Mouse (Mus musculus) ovary, adult 18-20 months (tissue): ENCODE results near the gene Flad1.
"Not testable (repeated sequence)": the region's sequence is repeated elsewhere in the genome, so short reads cannot be mapped to it uniquely, and the experiment has no call there.

Source experiments
- DNase-seq: peaks from one replicate; pipeline ENCODE4 v3.0.0; 2022; ENCODE audit warnings: low spot score, mixed read lengths

The Flad1 gene

GRCm38 (mm10) chr3:89411490-89412393 is at the start of gene Flad1:
Flad1 (minus strand) TSS chr3:89411870.
- peak; percentile 97 for DNase-seq

GRCm38 (mm10) chr3:89458965-89459807 is 47.5 kb upstream of the Flad1 start:
- peak; percentile 80 for DNase-seq

- no peak for DNase-seq
Observed at GRCm38 (mm10) chr3:89458372-89458964, 46.8 kb upstream of the Flad1 start.

GRCm38 (mm10) chr3:89456726-89457665 is 45.3 kb upstream of the Flad1 start:
- DNase-seq: no peak

GRCm38 (mm10) chr3:89455786-89456285 is 44.2 kb upstream of the Flad1 start:
- no peak for DNase-seq

- no peak for DNase-seq
Observed at GRCm38 (mm10) chr3:89454401-89455177, 42.9 kb upstream of the Flad1 start, which contains the start of gene Pmvk. Pmvk (plus strand) TSS chr3:89454541.

- no peak for DNase-seq
Observed at GRCm38 (mm10) chr3:89451916-89452315, 40.2 kb upstream of the Flad1 start.

GRCm38 (mm10) chr3:89449541-89449940 is 37.9 kb upstream of the Flad1 start:
- no peak for DNase-seq

GRCm38 (mm10) chr3:89448720-89449537 is 37.3 kb upstream of the Flad1 start:
- DNase-seq: peak; percentile 67

- DNase-seq: no peak
Observed at GRCm38 (mm10) chr3:89440691-89441090, 29.0 kb upstream of the Flad1 start.

- no peak for DNase-seq
Observed at GRCm38 (mm10) chr3:89437269-89437668, 25.6 kb upstream of the Flad1 start.

GRCm38 (mm10) chr3:89436176-89437113 is 24.8 kb upstream of the Flad1 start, which contains the start of gene Pbxip1:
Pbxip1 (plus strand) TSS chr3:89436706.
- peak; percentile 65 for DNase-seq

GRCm38 (mm10) chr3:89435041-89435440 is 23.4 kb upstream of the Flad1 start:
- DNase-seq: no peak

- no peak for DNase-seq
Observed at GRCm38 (mm10) chr3:89434532-89434931, 22.9 kb upstream of the Flad1 start.

GRCm38 (mm10) chr3:89432606-89433005 is 20.9 kb upstream of the Flad1 start:
- DNase-seq: no peak

GRCm38 (mm10) chr3:89430171-89431159 is 18.8 kb upstream of the Flad1 start, which contains the start of gene Pygo2:
Pygo2 (plus strand) TSS chr3:89430214.
- peak; percentile 97 for DNase-seq

- not testable (repeated sequence) for DNase-seq
Observed at GRCm38 (mm10) chr3:89429021-89429420, 17.4 kb upstream of the Flad1 start.
